Mouse (Mus musculus): ENCODE data around the gene Dck. TPM values are rescaled to one million over a fixed set of nuclear protein-coding genes. Genes with fewer than 3 reads are reported as not detected.

The Dck gene
- polyA plus RNA-seq, 1 experiment from 2014 or later, result 44.5 TPM

DNA sequence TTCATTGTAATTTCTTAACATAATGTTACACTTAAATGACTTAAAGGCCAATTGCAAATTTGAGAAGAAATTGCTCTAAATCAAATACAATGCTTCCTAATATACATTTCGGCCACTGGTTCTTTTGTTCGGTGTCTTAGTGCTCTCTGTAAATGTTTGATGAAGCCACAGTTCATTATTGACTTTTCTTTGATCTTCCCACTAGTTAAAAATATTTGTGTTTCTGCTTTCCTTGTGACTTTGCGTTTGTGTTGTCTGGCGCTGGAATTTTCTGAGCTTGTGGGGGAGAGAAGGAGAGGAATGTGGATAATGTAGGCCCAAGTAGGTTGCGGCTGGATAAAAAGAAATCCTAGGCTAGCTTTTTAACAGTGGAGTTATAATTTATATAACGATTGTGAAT is 32.3 kb downstream of the Dck start:
- H3K9me3 ChIP-seq (replicated peaks; ENCODE audit: control insufficient read depth, low read length), result no peaks in the 10 kb centered on the region
- no peak overlapping the region for H3K27ac ChIP-seq (ENCODE audit: low read length)
- no peaks in the 10 kb centered on the region for H3K4me1 ChIP-seq (ENCODE audit: control insufficient read depth, insufficient read depth, low read length)
- H3K9ac ChIP-seq (ENCODE audit: low read length), result no peak overlapping the region
- H3K36me3 ChIP-seq (ENCODE audit: control insufficient read depth, insufficient read depth), result no peaks in the 10 kb centered on the region
- no peak overlapping the region for H3K4me2 ChIP-seq (ENCODE audit: low read depth, low read length)
- no peak for ATAC-seq (replicated peaks; ENCODE audit: extremely low read depth, insufficient read depth, low FRiP score)
- H3K27me3 ChIP-seq (ENCODE audit: control insufficient read depth, insufficient read depth, low read length), result no peaks in the 10 kb centered on the region
- WGBS, result 69% methylated on average over 6 of the region's 6 CpGs
- H3K4me3 ChIP-seq (ENCODE audit: low read length), result no peak overlapping the region

DNA sequence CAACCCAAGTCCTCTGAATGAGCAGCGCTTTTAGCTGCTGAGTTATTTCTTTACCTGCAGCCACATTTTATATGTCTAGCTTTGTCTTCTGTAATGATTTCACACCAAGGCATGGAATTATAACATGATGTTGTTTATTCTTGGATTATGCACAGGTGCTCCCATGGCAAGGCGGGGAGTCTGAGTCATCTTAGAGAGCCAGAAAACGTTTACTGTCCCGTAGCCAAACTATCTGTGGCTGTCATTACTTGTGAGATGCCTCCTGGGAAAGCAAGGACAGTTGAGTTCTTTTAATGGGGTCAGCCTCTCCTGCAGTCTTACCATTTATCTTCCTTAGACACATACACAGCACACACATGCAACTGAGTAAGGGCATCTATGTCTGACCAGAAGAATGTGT is 40.8 kb downstream of the Dck start:
- Histone ChIP-seq H3K27ac (ENCODE audit: low read length) (no peak overlapping the region), H3K4me3 (ENCODE audit: low read length) (no peak overlapping the region), H3K36me3 (ENCODE audit: control insufficient read depth, insufficient read depth) (no peaks in the 10 kb centered on the region), H3K27me3 (ENCODE audit: control insufficient read depth, insufficient read depth, low read length) (no peaks in the 10 kb centered on the region), H3K4me1 (ENCODE audit: control insufficient read depth, insufficient read depth, low read length) (peaks cover 11% of the 10 kb centered on the region), H3K4me2 (ENCODE audit: low read depth, low read length) (no peak overlapping the region), H3K9me3 (replicated peaks; ENCODE audit: control insufficient read depth, low read length) (no peaks in the 10 kb centered on the region), H3K9ac (ENCODE audit: low read length) (no peak overlapping the region)
- no peak for ATAC-seq (replicated peaks; ENCODE audit: extremely low read depth, insufficient read depth, low FRiP score)
- 79% methylated on average over 4 of the region's 4 CpGs for WGBS

DNA sequence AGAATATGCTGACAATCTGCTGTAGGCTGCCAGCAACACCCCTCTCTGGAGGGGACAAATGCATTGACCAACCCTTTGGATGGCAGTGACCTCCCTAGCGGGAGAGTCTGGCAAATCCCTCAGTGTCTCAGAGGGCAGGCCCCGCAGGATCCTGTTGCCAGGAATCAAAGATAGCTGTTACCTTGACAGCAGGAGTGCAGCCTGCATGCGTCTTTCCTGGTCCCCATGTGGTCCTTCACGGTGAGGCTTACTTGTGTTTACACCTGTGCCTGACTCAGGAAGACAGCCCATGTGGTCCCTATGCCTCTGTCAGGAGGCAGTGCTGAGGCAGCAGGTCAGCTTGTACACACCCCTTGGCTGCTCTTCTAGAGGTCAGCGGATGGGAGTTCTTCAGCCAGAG is 41.5 kb downstream of the Dck start:
- Histone ChIP-seq H3K27ac (ENCODE audit: low read length) (no peak overlapping the region), H3K27me3 (ENCODE audit: control insufficient read depth, insufficient read depth, low read length) (no peaks in the 10 kb centered on the region), H3K4me1 (ENCODE audit: control insufficient read depth, insufficient read depth, low read length) (peaks cover 11% of the 10 kb centered on the region), H3K4me2 (ENCODE audit: low read depth, low read length) (no peak overlapping the region), H3K4me3 (ENCODE audit: low read length) (no peak overlapping the region), H3K9me3 (replicated peaks; ENCODE audit: control insufficient read depth, low read length) (no peaks in the 10 kb centered on the region), H3K36me3 (ENCODE audit: control insufficient read depth, insufficient read depth) (no peaks in the 10 kb centered on the region), H3K9ac (ENCODE audit: low read length) (no peak overlapping the region)
- 23% methylated on average over 5 of the region's 5 CpGs for WGBS
- no peak for ATAC-seq (replicated peaks; ENCODE audit: extremely low read depth, insufficient read depth, low FRiP score)

DNA sequence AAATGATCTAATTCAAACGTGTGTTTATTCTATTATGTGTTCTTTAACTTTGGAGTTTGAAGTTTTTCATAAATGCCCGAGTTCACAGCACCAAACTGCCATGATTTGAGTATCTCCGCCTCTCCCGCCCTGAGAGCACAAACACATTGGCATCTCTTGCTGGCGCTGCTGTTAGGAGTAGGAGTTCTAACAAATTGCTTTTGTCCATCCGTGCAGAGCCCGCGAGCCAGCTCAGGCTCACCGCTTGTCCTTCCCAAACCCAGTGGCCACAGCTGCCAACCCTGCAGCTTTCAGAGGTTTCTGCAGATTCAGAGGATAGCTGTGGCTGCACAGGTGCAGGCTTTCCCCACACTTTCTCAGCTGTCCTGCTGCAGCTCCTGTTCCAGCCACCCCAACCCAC is 42.5 kb downstream of the Dck start:
- ATAC-seq (replicated peaks; ENCODE audit: extremely low read depth, insufficient read depth, low FRiP score), result no peak
- H3K27ac ChIP-seq (ENCODE audit: low read length), result no peak overlapping the region
- peak overlapping the region; percentile 19; the same call in 1 of the 2 replicates for H3K4me2 ChIP-seq (ENCODE audit: low read depth, low read length)
- H3K4me1 ChIP-seq (ENCODE audit: control insufficient read depth, insufficient read depth, low read length), result peaks cover 11% of the 10 kb centered on the region
- H3K36me3 ChIP-seq (ENCODE audit: control insufficient read depth, insufficient read depth), result no peaks in the 10 kb centered on the region
- H3K4me3 ChIP-seq (ENCODE audit: low read length), result no peak overlapping the region
- 19% methylated on average over 9 of the region's 9 CpGs for WGBS
- H3K9me3 ChIP-seq (replicated peaks; ENCODE audit: control insufficient read depth, low read length), result no peaks in the 10 kb centered on the region
- H3K9ac ChIP-seq (ENCODE audit: low read length), result no peak overlapping the region
- no peaks in the 10 kb centered on the region for H3K27me3 ChIP-seq (ENCODE audit: control insufficient read depth, insufficient read depth, low read length)

DNA sequence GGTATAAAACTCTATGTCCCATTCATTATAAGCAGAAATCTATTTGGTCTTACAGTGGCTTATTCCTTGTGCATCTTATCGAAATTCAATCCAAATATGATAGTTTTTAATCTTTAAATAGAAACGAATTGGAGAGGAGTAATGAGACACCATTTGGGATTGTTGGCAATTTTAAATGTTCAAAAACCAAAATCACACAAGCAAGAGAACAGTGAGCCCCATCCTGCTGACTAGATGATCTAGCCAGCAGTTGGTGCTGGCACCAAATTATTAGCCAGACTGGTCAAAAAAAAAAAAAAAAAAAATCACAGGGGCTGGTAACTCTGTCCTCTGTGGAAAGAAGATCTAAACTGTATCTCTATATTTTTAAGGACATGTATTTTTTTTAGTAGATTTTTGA is 48.4 kb downstream of the Dck start:
- H3K9me3 ChIP-seq (replicated peaks; ENCODE audit: control insufficient read depth, low read length), result no peaks in the 10 kb centered on the region
- H3K4me3 ChIP-seq (ENCODE audit: low read length), result no peak overlapping the region
- H3K4me1 ChIP-seq (ENCODE audit: control insufficient read depth, insufficient read depth, low read length), result no peaks in the 10 kb centered on the region
- no peak overlapping the region for H3K9ac ChIP-seq (ENCODE audit: low read length)
- no peaks in the 10 kb centered on the region for H3K27me3 ChIP-seq (ENCODE audit: control insufficient read depth, insufficient read depth, low read length)
- ATAC-seq (replicated peaks; ENCODE audit: extremely low read depth, insufficient read depth, low FRiP score), result no peak
- WGBS, result 70% methylated on average over 2 of the region's 2 CpGs
- no peak overlapping the region for H3K27ac ChIP-seq (ENCODE audit: low read length)
- H3K36me3 ChIP-seq (ENCODE audit: control insufficient read depth, insufficient read depth), result no peaks in the 10 kb centered on the region
- no peak overlapping the region for H3K4me2 ChIP-seq (ENCODE audit: low read depth, low read length)

DNA sequence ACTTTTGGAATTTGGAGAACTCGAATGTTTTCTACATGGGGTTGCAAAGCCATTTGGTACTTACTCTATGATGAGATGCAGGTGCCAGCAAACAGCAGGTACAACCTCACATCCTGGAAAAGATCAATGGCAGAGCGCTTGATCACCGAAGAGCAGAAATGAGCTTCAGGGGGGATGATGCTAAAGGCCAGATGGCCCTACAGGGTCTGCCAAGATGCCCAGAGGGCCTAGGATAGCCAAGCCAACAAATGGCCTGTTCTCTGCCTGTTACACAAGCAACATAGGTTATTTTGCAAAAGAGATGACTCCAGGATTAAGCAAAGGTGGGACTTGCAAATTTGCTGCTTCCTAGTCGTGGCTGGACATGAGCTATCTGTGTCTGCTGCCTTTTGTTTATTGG is 49.8 kb downstream of the Dck start:
- Histone ChIP-seq H3K9me3 (replicated peaks; ENCODE audit: control insufficient read depth, low read length) (no peaks in the 10 kb centered on the region), H3K27ac (ENCODE audit: low read length) (no peak overlapping the region), H3K9ac (ENCODE audit: low read length) (no peak overlapping the region), H3K4me3 (ENCODE audit: low read length) (no peak overlapping the region), H3K4me2 (ENCODE audit: low read depth, low read length) (no peak overlapping the region), H3K4me1 (ENCODE audit: control insufficient read depth, insufficient read depth, low read length) (no peaks in the 10 kb centered on the region), H3K27me3 (ENCODE audit: control insufficient read depth, insufficient read depth, low read length) (no peaks in the 10 kb centered on the region), H3K36me3 (ENCODE audit: control insufficient read depth, insufficient read depth) (no peaks in the 10 kb centered on the region)
- ATAC-seq (replicated peaks; ENCODE audit: extremely low read depth, insufficient read depth, low FRiP score), result no peak
- WGBS, result 82% methylated on average over 4 of the region's 4 CpGs

DNA sequence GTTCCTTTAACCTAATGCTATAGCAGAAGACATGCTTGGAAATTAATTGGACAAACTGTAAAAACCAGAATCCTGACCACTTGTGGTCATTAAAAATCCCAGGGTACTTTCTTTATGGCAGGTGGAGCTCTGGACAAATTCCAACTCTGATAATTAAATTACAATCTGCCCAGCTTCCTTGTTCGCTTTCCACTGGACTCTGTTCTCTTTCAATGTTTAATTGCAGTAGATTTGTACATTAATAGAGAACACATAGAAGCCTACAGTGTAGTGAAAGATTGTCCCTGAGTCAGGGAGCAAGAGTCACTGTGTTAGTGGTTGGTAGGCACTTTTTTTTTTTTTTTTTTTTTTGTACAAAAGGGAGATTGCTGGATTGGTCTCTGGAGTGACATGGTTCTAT is 56.7 kb downstream of the Dck start:
- Histone ChIP-seq H3K4me3 (ENCODE audit: low read length) (no peak overlapping the region), H3K9me3 (replicated peaks; ENCODE audit: control insufficient read depth, low read length) (no peaks in the 10 kb centered on the region), H3K27ac (ENCODE audit: low read length) (no peak overlapping the region), H3K9ac (ENCODE audit: low read length) (no peak overlapping the region), H3K4me1 (ENCODE audit: control insufficient read depth, insufficient read depth, low read length) (no peaks in the 10 kb centered on the region), H3K36me3 (ENCODE audit: control insufficient read depth, insufficient read depth) (no peaks in the 10 kb centered on the region), H3K4me2 (ENCODE audit: low read depth, low read length) (no peak overlapping the region), H3K27me3 (ENCODE audit: control insufficient read depth, insufficient read depth, low read length) (no peaks in the 10 kb centered on the region)
- WGBS, result 58% methylated on average over 1 of the region's 1 CpGs
- ATAC-seq (replicated peaks; ENCODE audit: extremely low read depth, insufficient read depth, low FRiP score), result no peak

DNA sequence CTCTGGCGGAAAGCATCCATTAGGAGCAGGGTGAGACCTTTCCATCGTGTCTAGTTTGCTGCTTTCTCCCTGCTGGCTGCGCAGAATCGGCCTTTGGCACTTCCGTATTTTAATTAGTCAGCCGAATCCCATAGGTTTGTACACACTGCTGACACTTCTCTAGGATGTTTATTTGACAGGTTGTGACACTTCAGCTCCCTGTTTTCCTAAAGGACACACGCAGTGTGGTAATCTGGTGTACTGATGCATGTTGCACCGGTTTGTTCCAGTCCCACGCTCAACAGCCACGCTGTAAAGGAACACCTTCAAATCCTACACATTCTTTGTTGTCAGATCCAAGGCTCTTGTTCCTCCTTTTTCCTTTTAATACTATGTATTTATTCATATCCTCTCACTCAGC is 60.0 kb downstream of the Dck start:
- no peak overlapping the region for H3K4me2 ChIP-seq (ENCODE audit: low read depth, low read length)
- H3K36me3 ChIP-seq (ENCODE audit: control insufficient read depth, insufficient read depth), result no peaks in the 10 kb centered on the region
- 78% methylated on average over 10 of the region's 10 CpGs for WGBS
- H3K4me3 ChIP-seq (ENCODE audit: low read length), result no peak overlapping the region
- H3K27ac ChIP-seq (ENCODE audit: low read length), result no peak overlapping the region
- H3K27me3 ChIP-seq (ENCODE audit: control insufficient read depth, insufficient read depth, low read length), result no peaks in the 10 kb centered on the region
- ATAC-seq (replicated peaks; ENCODE audit: extremely low read depth, insufficient read depth, low FRiP score), result no peak
- H3K9ac ChIP-seq (ENCODE audit: low read length), result no peak overlapping the region
- no peaks in the 10 kb centered on the region for H3K4me1 ChIP-seq (ENCODE audit: control insufficient read depth, insufficient read depth, low read length)
- H3K9me3 ChIP-seq (replicated peaks; ENCODE audit: control insufficient read depth, low read length), result no peaks in the 10 kb centered on the region

DNA sequence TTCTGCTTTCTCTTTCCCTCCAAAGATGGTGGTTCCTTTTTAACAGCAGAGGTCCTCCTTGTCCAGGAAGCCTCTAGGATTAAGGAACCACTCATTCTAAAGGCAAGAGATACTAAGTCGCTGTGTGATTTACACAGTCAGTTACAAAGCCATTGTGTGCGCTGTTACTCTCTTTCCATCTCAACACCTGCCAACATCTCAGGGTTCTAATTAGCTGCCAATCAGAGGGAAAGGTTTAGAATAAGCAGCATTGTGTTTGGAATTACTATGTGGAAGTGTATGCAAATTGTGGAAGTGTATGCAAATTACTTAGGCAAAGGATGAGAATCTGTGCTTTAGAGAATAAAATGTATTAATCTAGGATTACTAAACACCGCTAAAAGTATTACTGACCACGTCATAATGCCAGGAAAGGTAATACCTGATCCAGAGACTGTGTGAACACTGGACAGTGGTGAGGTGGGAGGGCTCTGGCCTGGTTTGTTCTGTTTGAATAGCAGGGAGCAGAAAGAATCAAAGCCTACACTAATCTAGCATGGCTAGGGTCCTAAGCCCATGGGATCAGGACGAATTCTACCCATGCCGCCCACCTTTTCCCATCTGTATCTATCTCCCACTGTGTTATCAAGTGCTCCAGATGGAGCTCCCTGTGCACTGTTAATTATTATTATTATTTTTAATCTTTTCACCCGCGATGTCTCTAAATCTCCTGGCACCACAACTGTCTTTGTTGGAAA is 65.2 kb downstream of the Dck start:
- Histone ChIP-seq H3K36me3 (ENCODE audit: control insufficient read depth, insufficient read depth) (no peaks in the 10 kb centered on the region), H3K9ac (ENCODE audit: low read length) (no peak overlapping the region), H3K4me3 (ENCODE audit: low read length) (no peak overlapping the region), H3K27me3 (ENCODE audit: control insufficient read depth, insufficient read depth, low read length) (no peaks in the 10 kb centered on the region), H3K9me3 (replicated peaks; ENCODE audit: control insufficient read depth, low read length) (no peaks in the 10 kb centered on the region), H3K4me1 (ENCODE audit: control insufficient read depth, insufficient read depth, low read length) (peaks cover 3% of the 10 kb centered on the region; the same call in 1 of the 2 replicates), H3K4me2 (ENCODE audit: low read depth, low read length) (no peak overlapping the region), H3K27ac (ENCODE audit: low read length) (no peak overlapping the region)
- no peak for ATAC-seq (replicated peaks; ENCODE audit: extremely low read depth, insufficient read depth, low FRiP score)
- WGBS, result 74% methylated on average over 8 of the region's 8 CpGs

Data from heart, embryonic 16.5 days (tissue).